Mouse (Mus musculus): Measurements from ENCODE around the gene Icosl. TPM values are rescaled to one million over a fixed set of nuclear protein-coding genes. Genes with fewer than 3 reads are reported as not detected.
A peak's percentile ranks its signal among the peaks of the same experiment; 100 is the strongest.

Gene Icosl
- polyA plus RNA-seq, 1 experiment from 2014 or later, result 6.1 TPM

- Histone ChIP-seq H3K4me3 (ENCODE audit: low read depth, low read length) (no peak overlapping the region), H3K4me1 (ENCODE audit: control insufficient read depth, insufficient read depth, low read length) (no peaks in the 10 kb centered on the region), H3K4me2 (replicated peaks; ENCODE audit: low read depth, low read length) (no peak overlapping the region), H3K9me3 (ENCODE audit: control insufficient read depth, low read depth, low read length) (no peaks in the 10 kb centered on the region), H3K9ac (replicated peaks; ENCODE audit: low read depth, low read length) (no peak overlapping the region), H3K27ac (ENCODE audit: low read length) (no peak overlapping the region), H3K27me3 (ENCODE audit: control insufficient read depth, insufficient read depth, low read length) (no peaks in the 10 kb centered on the region), H3K36me3 (ENCODE audit: control insufficient read depth, insufficient read depth, low read length) (no peaks in the 10 kb centered on the region)
- ATAC-seq (ENCODE audit: insufficient number of reproducible peaks, insufficient read depth, low FRiP score, low read depth), result no peak
- 59% methylated on average over 7 of the region's 7 CpGs for WGBS
Measured at GRCm38 (mm10) chr10:78042096-78042495, 27.0 kb upstream of the Icosl start.

GRCm38 (mm10) chr10:78042697-78043405, 26.3 kb upstream of the Icosl start:
- no peaks in the 10 kb centered on the region for H3K9me3 ChIP-seq (ENCODE audit: control insufficient read depth, low read depth, low read length)
- peak overlapping the region; percentile 41 for H3K4me2 ChIP-seq (replicated peaks; ENCODE audit: low read depth, low read length)
- H3K9ac ChIP-seq (replicated peaks; ENCODE audit: low read depth, low read length), result no peak overlapping the region
- H3K36me3 ChIP-seq (ENCODE audit: control insufficient read depth, insufficient read depth, low read length), result no peaks in the 10 kb centered on the region
- no peak for ATAC-seq (ENCODE audit: insufficient number of reproducible peaks, insufficient read depth, low FRiP score, low read depth)
- no peaks in the 10 kb centered on the region for H3K27me3 ChIP-seq (ENCODE audit: control insufficient read depth, insufficient read depth, low read length)
- no peaks in the 10 kb centered on the region for H3K4me1 ChIP-seq (ENCODE audit: control insufficient read depth, insufficient read depth, low read length)
- H3K27ac ChIP-seq (ENCODE audit: low read length), result no peak overlapping the region
- H3K4me3 ChIP-seq (ENCODE audit: low read depth, low read length), result peak overlapping the region; percentile 4; the same call in 1 of the 2 replicates
- 55% methylated on average over 14 of the region's 14 CpGs for WGBS

GRCm38 (mm10) chr10:78043406-78043836, 25.7 kb upstream of the Icosl start, which contains the start of gene Aire:
Gene Aire, minus strand, starts transcription at chr10:78043610.
- H3K36me3 ChIP-seq (ENCODE audit: control insufficient read depth, insufficient read depth, low read length), result no peaks in the 10 kb centered on the region
- H3K27ac ChIP-seq (ENCODE audit: low read length), result no peak within 1 kb of the TSS
- no peak within 1 kb of the TSS for H3K9ac ChIP-seq (replicated peaks; ENCODE audit: low read depth, low read length)
- ATAC-seq (ENCODE audit: insufficient number of reproducible peaks, insufficient read depth, low FRiP score, low read depth), result peak; percentile 56
- no peaks in the 10 kb centered on the region for H3K9me3 ChIP-seq (ENCODE audit: control insufficient read depth, low read depth, low read length)
- H3K4me2 ChIP-seq (replicated peaks; ENCODE audit: low read depth, low read length), result peak within 1 kb of the TSS; percentile 41
- WGBS, result 2% methylated on average over 27 of the region's 27 CpGs
- H3K4me3 ChIP-seq (ENCODE audit: low read depth, low read length), result peak within 1 kb of the TSS; percentile 4; the same call in 1 of the 2 replicates
- H3K27me3 ChIP-seq (ENCODE audit: control insufficient read depth, insufficient read depth, low read length), result no peaks in the 10 kb centered on the region
- H3K4me1 ChIP-seq (ENCODE audit: control insufficient read depth, insufficient read depth, low read length), result no peaks in the 10 kb centered on the region

- no peaks in the 10 kb centered on the region for H3K9me3 ChIP-seq (ENCODE audit: control insufficient read depth, low read depth, low read length)
- 70% methylated on average over 1 of the region's 1 CpGs for WGBS
- no peak for ATAC-seq (ENCODE audit: insufficient number of reproducible peaks, insufficient read depth, low FRiP score, low read depth)
- H3K9ac ChIP-seq (replicated peaks; ENCODE audit: low read depth, low read length), result no peak overlapping the region
- no peaks in the 10 kb centered on the region for H3K27me3 ChIP-seq (ENCODE audit: control insufficient read depth, insufficient read depth, low read length)
- H3K4me3 ChIP-seq (ENCODE audit: low read depth, low read length), result no peak overlapping the region
- no peaks in the 10 kb centered on the region for H3K4me1 ChIP-seq (ENCODE audit: control insufficient read depth, insufficient read depth, low read length)
- no peak overlapping the region for H3K27ac ChIP-seq (ENCODE audit: low read length)
- no peak overlapping the region for H3K4me2 ChIP-seq (replicated peaks; ENCODE audit: low read depth, low read length)
- no peaks in the 10 kb centered on the region for H3K36me3 ChIP-seq (ENCODE audit: control insufficient read depth, insufficient read depth, low read length)
Measured at GRCm38 (mm10) chr10:78044531-78044930, 24.6 kb upstream of the Icosl start.

GRCm38 (mm10) chr10:78046388-78046787, 22.7 kb upstream of the Icosl start:
- Histone ChIP-seq H3K4me1 (ENCODE audit: control insufficient read depth, insufficient read depth, low read length) (no peaks in the 10 kb centered on the region), H3K9ac (replicated peaks; ENCODE audit: low read depth, low read length) (no peak overlapping the region), H3K27ac (ENCODE audit: low read length) (no peak overlapping the region), H3K9me3 (ENCODE audit: control insufficient read depth, low read depth, low read length) (no peaks in the 10 kb centered on the region), H3K4me2 (replicated peaks; ENCODE audit: low read depth, low read length) (no peak overlapping the region), H3K36me3 (ENCODE audit: control insufficient read depth, insufficient read depth, low read length) (no peaks in the 10 kb centered on the region), H3K27me3 (ENCODE audit: control insufficient read depth, insufficient read depth, low read length) (no peaks in the 10 kb centered on the region), H3K4me3 (ENCODE audit: low read depth, low read length) (no peak overlapping the region)
- no peak for ATAC-seq (ENCODE audit: insufficient number of reproducible peaks, insufficient read depth, low FRiP score, low read depth)
- 80% methylated on average over 4 of the region's 4 CpGs for WGBS

GRCm38 (mm10) chr10:78048061-78048730, 20.9 kb upstream of the Icosl start:
- no peak overlapping the region for H3K4me2 ChIP-seq (replicated peaks; ENCODE audit: low read depth, low read length)
- WGBS, result 77% methylated on average over 9 of the region's 10 CpGs
- no peak for ATAC-seq (ENCODE audit: insufficient number of reproducible peaks, insufficient read depth, low FRiP score, low read depth)

GRCm38 (mm10) chr10:78049519-78050035, 19.5 kb upstream of the Icosl start:
- Histone ChIP-seq H3K36me3 (ENCODE audit: control insufficient read depth, insufficient read depth, low read length) (no peaks in the 10 kb centered on the region), H3K27me3 (ENCODE audit: control insufficient read depth, insufficient read depth, low read length) (no peaks in the 10 kb centered on the region), H3K4me3 (ENCODE audit: low read depth, low read length) (no peak overlapping the region), H3K4me1 (ENCODE audit: control insufficient read depth, insufficient read depth, low read length) (no peaks in the 10 kb centered on the region), H3K9ac (replicated peaks; ENCODE audit: low read depth, low read length) (no peak overlapping the region), H3K27ac (ENCODE audit: low read length) (no peak overlapping the region), H3K4me2 (replicated peaks; ENCODE audit: low read depth, low read length) (no peak overlapping the region), H3K9me3 (ENCODE audit: control insufficient read depth, low read depth, low read length) (no peaks in the 10 kb centered on the region)
- WGBS, result 49% methylated on average over 11 of the region's 11 CpGs
- no peak for ATAC-seq (ENCODE audit: insufficient number of reproducible peaks, insufficient read depth, low FRiP score, low read depth)

More at GRCm38 (mm10) chr10:78048061-78048730, 20.9 kb upstream of the Icosl start:
- Histone ChIP-seq H3K27ac (ENCODE audit: low read length) (no peak overlapping the region), H3K27me3 (ENCODE audit: control insufficient read depth, insufficient read depth, low read length) (no peaks in the 10 kb centered on the region), H3K9me3 (ENCODE audit: control insufficient read depth, low read depth, low read length) (no peaks in the 10 kb centered on the region), H3K9ac (replicated peaks; ENCODE audit: low read depth, low read length) (no peak overlapping the region), H3K4me1 (ENCODE audit: control insufficient read depth, insufficient read depth, low read length) (no peaks in the 10 kb centered on the region), H3K4me3 (ENCODE audit: low read depth, low read length) (no peak overlapping the region), H3K36me3 (ENCODE audit: control insufficient read depth, insufficient read depth, low read length) (no peaks in the 10 kb centered on the region)

GRCm38 (mm10) chr10:78054633-78055565, 14.2 kb upstream of the Icosl start:
- no peak overlapping the region for H3K4me2 ChIP-seq (replicated peaks; ENCODE audit: low read depth, low read length)
- 56% methylated on average over 19 of the region's 19 CpGs for WGBS
- no peak overlapping the region for H3K4me3 ChIP-seq (ENCODE audit: low read depth, low read length)
- no peaks in the 10 kb centered on the region for H3K9me3 ChIP-seq (ENCODE audit: control insufficient read depth, low read depth, low read length)
- H3K27ac ChIP-seq (ENCODE audit: low read length), result no peak overlapping the region
- H3K27me3 ChIP-seq (ENCODE audit: control insufficient read depth, insufficient read depth, low read length), result no peaks in the 10 kb centered on the region
- no peak overlapping the region for H3K9ac ChIP-seq (replicated peaks; ENCODE audit: low read depth, low read length)
- ATAC-seq (ENCODE audit: insufficient number of reproducible peaks, insufficient read depth, low FRiP score, low read depth), result peak; percentile 64; the same call in 1 of the 2 replicates
- no peaks in the 10 kb centered on the region for H3K36me3 ChIP-seq (ENCODE audit: control insufficient read depth, insufficient read depth, low read length)
- H3K4me1 ChIP-seq (ENCODE audit: control insufficient read depth, insufficient read depth, low read length), result no peaks in the 10 kb centered on the region
